Mouse (Mus musculus) megakaryocyte, embryonic 14.5 days (primary cell): Measurements from ENCODE around the gene Cilp. TPM values are rescaled to one million over a fixed set of nuclear protein-coding genes. Genes with fewer than 3 reads are reported as not detected.

Experiments used
- H3K27me3 ChIP-seq: replicated peaks from 2 replicates; pipeline ENCODE3; 2012; ENCODE audit warnings: inconsistent platforms
- H3K36me3 ChIP-seq: replicated peaks from 2 replicates; pipeline ENCODE3; 2012; ENCODE audit warnings: low read length, inconsistent platforms, mixed read lengths
- H3K4me1 ChIP-seq: 2 replicates; pipeline ENCODE4 v1.6.1; 2012; ENCODE audit warnings: inconsistent platforms
- H3K4me3 ChIP-seq: replicated peaks from 2 replicates; pipeline ENCODE3; 2012; ENCODE audit warnings: moderate library complexity, mild to moderate bottlenecking, inconsistent platforms
- H3K9me3 ChIP-seq: 2 replicates; pipeline ENCODE4 v1.6.1; 2012; ENCODE audit warnings: inconsistent platforms
- FLI1 ChIP-seq: IDR thresholded peaks from 2 replicates; pipeline ENCODE4 v1.6.1; 2012; ENCODE audit warnings: low read length, inconsistent platforms, mixed read lengths
- GATA1 ChIP-seq: IDR thresholded peaks from 3 replicates; pipeline ENCODE4 v1.6.1; 2012; ENCODE audit warnings: mixed read lengths, low read length, inconsistent platforms, borderline replicate concordance
- polyA plus RNA-seq: library from polyadenylated mRNA; stranded (reverse); fragments of >175 nt; gene quantifications from 2 replicates; pipeline ENCODE4 v1.2.3, GENCODE M21; 2012; ENCODE audit warnings: low replicate concordance; ENCODE audit not compliant: insufficient read depth

The Cilp gene
- polyA plus RNA-seq, 1 experiment: 0.03 TPM

- Histone ChIP-seq H3K4me1 (peaks cover 8% of the 10 kb centered on the region), H3K9me3 (no peaks in the 10 kb centered on the region), H3K36me3 (no peaks in the 10 kb centered on the region), H3K27me3 (peaks cover 55% of the 10 kb centered on the region), H3K4me3 (no peak overlapping the region)
- TF ChIP-seq FLI1 (no peak), GATA1 (no peak)
These were observed 20.8 kb upstream of the Cilp start for GRCm38 (mm10) chr9:65244036-65244806.

GRCm38 (mm10) chr9:65247502-65248376 lies 17.2 kb upstream of the Cilp start:
- Histone ChIP-seq H3K4me3 (no peak overlapping the region), H3K36me3 (no peaks in the 10 kb centered on the region), H3K27me3 (peaks cover 46% of the 10 kb centered on the region), H3K4me1 (peaks cover 8% of the 10 kb centered on the region), H3K9me3 (no peaks in the 10 kb centered on the region)
- TF ChIP-seq GATA1 (no peak), FLI1 (no peak)

GRCm38 (mm10) chr9:65248377-65248690 lies 16.6 kb upstream of the Cilp start:
- peaks cover 8% of the 10 kb centered on the region for H3K4me1 ChIP-seq
- peaks cover 40% of the 10 kb centered on the region for H3K27me3 ChIP-seq
- no peaks in the 10 kb centered on the region for H3K36me3 ChIP-seq
- no peak overlapping the region for H3K4me3 ChIP-seq
- no peak for TF ChIP-seq GATA1
- TF ChIP-seq FLI1: no peak
- no peaks in the 10 kb centered on the region for H3K9me3 ChIP-seq

GRCm38 (mm10) chr9:65252026-65252425 lies 13.0 kb upstream of the Cilp start:
- no peaks in the 10 kb centered on the region for H3K9me3 ChIP-seq
- H3K36me3 ChIP-seq: no peaks in the 10 kb centered on the region
- no peak overlapping the region for H3K4me3 ChIP-seq
- TF ChIP-seq FLI1 (no peak), GATA1 (no peak)
- peaks cover 8% of the 10 kb centered on the region for H3K4me1 ChIP-seq
- peaks cover 21% of the 10 kb centered on the region for H3K27me3 ChIP-seq

- peaks cover 33% of the 10 kb centered on the region for H3K27me3 ChIP-seq
- peaks cover 5% of the 10 kb centered on the region for H3K4me1 ChIP-seq
- no peaks in the 10 kb centered on the region for H3K36me3 ChIP-seq
- no peaks in the 10 kb centered on the region for H3K9me3 ChIP-seq
- TF ChIP-seq GATA1 (no peak), FLI1 (no peak)
- no peak overlapping the region for H3K4me3 ChIP-seq
These were observed 8.9 kb upstream of the Cilp start for GRCm38 (mm10) chr9:65255906-65256600.

- no peak for TF ChIP-seq GATA1
- TF ChIP-seq FLI1: no peak
- no peaks in the 10 kb centered on the region for H3K36me3 ChIP-seq
- H3K27me3 ChIP-seq: peaks cover 40% of the 10 kb centered on the region
- no peak overlapping the region for H3K4me3 ChIP-seq
- H3K4me1 ChIP-seq: peaks cover 5% of the 10 kb centered on the region
- H3K9me3 ChIP-seq: no peaks in the 10 kb centered on the region
These were observed 7.6 kb upstream of the Cilp start for GRCm38 (mm10) chr9:65257218-65257910.

- Histone ChIP-seq H3K4me1 (peaks cover 5% of the 10 kb centered on the region), H3K4me3 (no peak overlapping the region), H3K9me3 (no peaks in the 10 kb centered on the region), H3K36me3 (no peaks in the 10 kb centered on the region), H3K27me3 (peaks cover 48% of the 10 kb centered on the region)
- TF ChIP-seq FLI1: no peak
- TF ChIP-seq GATA1: no peak
These were observed 5.6 kb upstream of the Cilp start for GRCm38 (mm10) chr9:65259366-65259765.

GRCm38 (mm10) chr9:65261591-65262230 lies 3.3 kb upstream of the Cilp start:
- TF ChIP-seq FLI1: no peak
- no peak for TF ChIP-seq GATA1
- H3K9me3 ChIP-seq: no peaks in the 10 kb centered on the region
- no peaks in the 10 kb centered on the region for H3K36me3 ChIP-seq
- peaks cover 5% of the 10 kb centered on the region for H3K4me1 ChIP-seq
- peaks cover 68% of the 10 kb centered on the region for H3K27me3 ChIP-seq
- no peak overlapping the region for H3K4me3 ChIP-seq

GRCm38 (mm10) chr9:65262641-65263120 lies 2.3 kb upstream of the Cilp start:
- no peak for TF ChIP-seq FLI1
- TF ChIP-seq GATA1: no peak

More at GRCm38 (mm10) chr9:65262641-65263120, 2.3 kb upstream of the Cilp start:
- Histone ChIP-seq H3K4me1 (no peaks in the 10 kb centered on the region; the same call in 1 of the 2 replicates), H3K9me3 (no peaks in the 10 kb centered on the region), H3K36me3 (no peaks in the 10 kb centered on the region), H3K27me3 (peaks cover 71% of the 10 kb centered on the region), H3K4me3 (no peak overlapping the region)
